Mouse (Mus musculus): ENCODE results near the gene Vasp. TPM values are rescaled to one million over a fixed set of nuclear protein-coding genes. Genes with fewer than 3 reads are reported as not detected.

Gene Vasp
- polyA plus RNA-seq, 1 experiment from 2014 or later = 106 TPM

DNA sequence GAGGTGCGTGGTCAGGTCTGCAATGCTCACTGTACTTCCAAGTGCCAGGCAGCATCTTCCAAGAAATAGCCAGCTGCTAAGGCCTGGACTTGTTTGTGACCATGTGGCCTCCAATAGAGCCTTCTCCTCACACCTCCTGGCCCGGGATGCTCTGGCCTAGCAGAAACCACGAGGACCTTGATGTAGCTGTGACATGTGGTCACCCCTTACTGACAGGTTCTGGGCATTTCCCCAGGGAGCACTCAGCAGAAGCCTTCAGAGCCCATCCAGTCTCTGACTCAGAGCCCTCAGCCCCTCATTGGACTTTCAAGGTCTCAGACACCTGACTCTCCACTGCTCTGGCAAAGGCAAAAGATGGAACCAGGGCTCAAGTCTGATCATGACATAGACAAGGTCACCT, 26.5 kb downstream of the Vasp start:
- ATAC-seq = no peak
- no peak overlapping the region for H3K4me2 ChIP-seq (ENCODE audit: low read depth, low read length)
- H3K4me3 ChIP-seq (ENCODE audit: low read length) = no peak overlapping the region
- 90% methylated on average over 3 of the region's 3 CpGs for WGBS
- no peak overlapping the region for H3K27ac ChIP-seq (ENCODE audit: low read length)
- no peak overlapping the region for H3K9ac ChIP-seq (ENCODE audit: low read depth, low read length)
- peaks cover 6% of the 10 kb centered on the region; the same call in 1 of the 2 replicates for H3K36me3 ChIP-seq (ENCODE audit: control insufficient read depth, insufficient read depth, low read length)
- no peaks in the 10 kb centered on the region for H3K27me3 ChIP-seq (replicated peaks; ENCODE audit: control insufficient read depth, insufficient read depth, low read length)
- H3K4me1 ChIP-seq (ENCODE audit: control insufficient read depth, insufficient read depth, low read length) = peaks cover 6% of the 10 kb centered on the region; the same call in 1 of the 2 replicates
- no peaks in the 10 kb centered on the region for H3K9me3 ChIP-seq (ENCODE audit: control insufficient read depth, low read length)

DNA sequence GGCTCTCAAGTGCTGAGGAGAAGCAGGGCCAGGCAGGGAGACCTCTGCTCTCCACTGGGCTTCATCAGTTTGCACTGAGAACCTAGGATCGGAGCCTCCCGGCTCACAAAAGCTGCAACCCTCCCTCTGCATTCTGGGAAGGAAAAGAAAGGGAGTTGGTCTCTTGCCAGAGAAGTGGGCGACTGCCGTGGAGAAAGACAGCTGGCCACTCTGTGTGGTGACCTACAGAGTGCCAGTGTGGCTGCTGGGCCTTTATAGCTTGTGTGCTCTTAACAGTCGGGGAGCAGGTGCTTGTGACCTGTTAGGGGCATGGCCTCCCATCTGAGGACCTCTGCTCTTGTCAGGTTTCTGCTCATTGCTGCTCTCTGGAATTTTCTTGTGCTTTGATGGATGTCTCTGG, 27.8 kb downstream of the Vasp start:
- Histone ChIP-seq H3K9ac (ENCODE audit: low read depth, low read length) (no peak overlapping the region), H3K9me3 (ENCODE audit: control insufficient read depth, low read length) (no peaks in the 10 kb centered on the region), H3K27ac (ENCODE audit: low read length) (no peak overlapping the region), H3K27me3 (replicated peaks; ENCODE audit: control insufficient read depth, insufficient read depth, low read length) (no peaks in the 10 kb centered on the region), H3K4me1 (ENCODE audit: control insufficient read depth, insufficient read depth, low read length) (peaks cover 11% of the 10 kb centered on the region), H3K4me3 (ENCODE audit: low read length) (no peak overlapping the region), H3K36me3 (ENCODE audit: control insufficient read depth, insufficient read depth, low read length) (peaks cover 6% of the 10 kb centered on the region; the same call in 1 of the 2 replicates), H3K4me2 (ENCODE audit: low read depth, low read length) (no peak overlapping the region)
- 78% methylated on average over 5 of the region's 5 CpGs for WGBS
- ATAC-seq = no peak

DNA sequence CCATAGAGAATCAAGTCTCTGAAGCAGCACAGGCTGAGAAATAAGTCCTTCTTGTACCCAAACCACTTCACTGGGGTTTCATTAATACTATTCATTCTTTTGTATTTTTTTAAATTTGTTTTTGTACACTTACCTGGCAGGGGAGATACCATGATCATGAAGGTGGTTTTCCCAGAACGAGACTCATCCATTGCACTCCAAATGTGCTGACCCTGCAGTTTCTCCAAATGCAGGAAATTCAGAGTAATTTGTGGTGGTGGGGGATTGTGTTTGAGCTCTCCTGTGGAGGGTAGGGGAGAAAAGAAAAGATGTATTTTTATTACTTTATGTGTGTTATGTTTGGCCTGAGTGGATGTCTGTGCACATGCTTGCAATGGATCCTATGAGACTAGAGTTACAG, 29.6 kb downstream of the Vasp start:
- Histone ChIP-seq H3K27me3 (replicated peaks; ENCODE audit: control insufficient read depth, insufficient read depth, low read length) (no peaks in the 10 kb centered on the region), H3K4me3 (ENCODE audit: low read length) (no peak overlapping the region), H3K9me3 (ENCODE audit: control insufficient read depth, low read length) (no peaks in the 10 kb centered on the region), H3K9ac (ENCODE audit: low read depth, low read length) (no peak overlapping the region), H3K36me3 (ENCODE audit: control insufficient read depth, insufficient read depth, low read length) (peaks cover 6% of the 10 kb centered on the region; the same call in 1 of the 2 replicates), H3K4me2 (ENCODE audit: low read depth, low read length) (no peak overlapping the region), H3K27ac (ENCODE audit: low read length) (no peak overlapping the region), H3K4me1 (ENCODE audit: control insufficient read depth, insufficient read depth, low read length) (peaks cover 13% of the 10 kb centered on the region)
- whole genome bisulfite sequencing = 85% methylated on average over 1 of the region's 1 CpGs
- no peak for ATAC-seq

DNA sequence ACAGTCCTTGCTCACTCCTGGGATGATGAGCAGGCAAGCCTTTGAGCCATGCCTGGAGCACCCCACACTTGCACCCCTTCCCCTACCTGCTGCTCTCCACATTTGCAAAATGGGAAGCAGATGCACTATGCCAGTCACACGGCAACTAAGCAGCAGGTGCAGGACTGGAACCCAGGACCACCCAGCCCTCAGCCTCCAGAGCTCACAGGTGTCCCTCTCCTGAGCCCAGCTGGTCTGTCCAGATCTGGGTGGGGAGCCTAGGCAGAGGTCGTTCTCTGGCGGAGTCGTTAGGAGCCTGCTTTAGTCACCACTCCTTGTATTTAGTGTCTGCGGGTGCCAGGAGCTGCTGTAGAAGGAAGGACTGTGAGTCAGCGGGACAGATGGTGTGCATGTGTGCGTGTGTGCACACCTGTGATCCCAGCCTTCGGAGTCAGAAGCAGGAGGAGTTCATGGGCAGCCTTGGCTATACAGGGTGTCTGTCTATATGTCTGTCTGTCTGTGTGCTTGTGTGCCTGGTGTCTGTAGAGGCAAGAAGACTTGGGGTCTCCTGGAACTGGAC, 30.6 kb downstream of the Vasp start:
- Histone ChIP-seq H3K9me3 (ENCODE audit: control insufficient read depth, low read length) (no peaks in the 10 kb centered on the region), H3K4me3 (ENCODE audit: low read length) (no peak overlapping the region), H3K27me3 (replicated peaks; ENCODE audit: control insufficient read depth, insufficient read depth, low read length) (no peaks in the 10 kb centered on the region), H3K9ac (ENCODE audit: low read depth, low read length) (0 out of 2 replicates have a peak overlapping the region, but pooled peaks have one; percentile 21), H3K4me2 (ENCODE audit: low read depth, low read length) (no peak overlapping the region), H3K36me3 (ENCODE audit: control insufficient read depth, insufficient read depth, low read length) (peaks cover 6% of the 10 kb centered on the region; the same call in 1 of the 2 replicates), H3K4me1 (ENCODE audit: control insufficient read depth, insufficient read depth, low read length) (peaks cover 20% of the 10 kb centered on the region), H3K27ac (ENCODE audit: low read length) (peak overlapping the region; percentile 22; the same call in 1 of the 2 replicates)
- ATAC-seq = 0 out of 2 replicates have a peak, but pooled peaks have one; percentile 13
- WGBS = 77% methylated on average over 8 of the region's 8 CpGs

DNA sequence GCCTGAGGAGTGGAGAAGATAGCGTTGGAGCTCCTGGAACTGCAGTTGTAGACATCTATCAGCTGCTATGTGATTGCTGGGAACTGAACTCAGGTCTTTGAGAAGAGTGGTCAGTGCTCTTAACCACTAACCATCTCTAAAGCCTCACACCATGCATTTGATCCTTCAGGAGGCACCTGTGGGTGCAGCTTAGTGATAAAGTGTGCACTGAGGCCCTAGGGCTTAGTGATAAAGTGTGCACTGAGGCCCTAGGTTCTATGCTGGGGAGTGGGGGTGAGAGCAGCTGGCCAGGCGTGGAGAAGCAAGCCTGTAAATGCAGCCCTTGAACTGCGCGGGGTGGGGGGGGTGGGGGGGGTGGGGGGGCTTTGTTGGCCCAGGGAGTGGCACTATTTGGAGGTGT, 31.6 kb downstream of the Vasp start:
- Histone ChIP-seq H3K27me3 (replicated peaks; ENCODE audit: control insufficient read depth, insufficient read depth, low read length) (no peaks in the 10 kb centered on the region), H3K4me1 (ENCODE audit: control insufficient read depth, insufficient read depth, low read length) (peaks cover 27% of the 10 kb centered on the region), H3K27ac (ENCODE audit: low read length) (peak overlapping the region; percentile 62), H3K9ac (ENCODE audit: low read depth, low read length) (no peak overlapping the region), H3K9me3 (ENCODE audit: control insufficient read depth, low read length) (no peaks in the 10 kb centered on the region), H3K4me2 (ENCODE audit: low read depth, low read length) (no peak overlapping the region), H3K36me3 (ENCODE audit: control insufficient read depth, insufficient read depth, low read length) (peaks cover 5% of the 10 kb centered on the region; the same call in 1 of the 2 replicates), H3K4me3 (ENCODE audit: low read length) (no peak overlapping the region)
- WGBS = 48% methylated on average over 4 of the region's 4 CpGs
- ATAC-seq = peak; percentile 53

DNA sequence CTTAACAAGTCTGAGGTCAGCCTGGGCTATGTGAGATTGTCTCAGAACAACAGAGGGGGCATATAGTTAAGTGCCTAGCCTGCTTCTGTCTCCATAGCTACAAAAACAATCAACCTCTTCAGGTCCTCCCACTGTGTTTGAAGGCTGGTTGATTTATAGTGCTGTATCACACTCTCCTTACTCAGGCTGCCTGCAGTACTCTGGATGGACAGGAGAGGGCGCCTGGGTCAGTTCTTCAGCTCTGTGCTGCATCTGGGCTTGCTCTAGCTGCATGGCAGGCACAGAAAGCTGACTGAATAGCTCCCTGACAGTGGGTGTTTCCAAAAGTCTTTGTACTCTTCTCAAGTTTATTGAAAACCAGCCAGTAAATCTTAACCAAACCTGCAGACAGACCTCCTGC, 32.2 kb downstream of the Vasp start:
- peak overlapping the region; percentile 62 for H3K27ac ChIP-seq (ENCODE audit: low read length)
- no peak overlapping the region for H3K4me3 ChIP-seq (ENCODE audit: low read length)
- no peak overlapping the region for H3K4me2 ChIP-seq (ENCODE audit: low read depth, low read length)
- peak; percentile 87 for ATAC-seq
- no peaks in the 10 kb centered on the region for H3K27me3 ChIP-seq (replicated peaks; ENCODE audit: control insufficient read depth, insufficient read depth, low read length)
- H3K36me3 ChIP-seq (ENCODE audit: control insufficient read depth, insufficient read depth, low read length) = no peaks in the 10 kb centered on the region
- 0% methylated on average over 1 of the region's 1 CpGs for WGBS
- no peak overlapping the region for H3K9ac ChIP-seq (ENCODE audit: low read depth, low read length)
- no peaks in the 10 kb centered on the region for H3K9me3 ChIP-seq (ENCODE audit: control insufficient read depth, low read length)
- peaks cover 31% of the 10 kb centered on the region for H3K4me1 ChIP-seq (ENCODE audit: control insufficient read depth, insufficient read depth, low read length)

DNA sequence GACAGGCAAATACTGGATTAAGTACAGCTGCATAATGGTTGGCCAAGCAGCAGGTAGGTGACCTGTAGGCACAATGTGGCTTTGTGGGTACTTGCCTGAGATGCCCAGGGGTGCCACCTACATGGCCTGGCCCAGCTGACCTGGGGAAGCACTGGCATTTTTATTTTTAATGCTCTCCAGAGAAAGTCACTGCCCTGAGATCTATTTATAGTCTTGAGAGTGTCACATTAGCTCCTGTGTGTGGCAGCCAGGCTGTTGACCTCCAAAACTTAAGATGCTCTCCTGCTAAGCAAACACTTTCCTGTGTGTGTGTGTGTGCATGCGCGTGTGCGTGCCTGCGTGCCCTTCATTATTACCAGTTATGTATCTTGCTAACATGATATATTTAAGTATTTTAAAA, 33.3 kb downstream of the Vasp start:
- Histone ChIP-seq H3K9ac (ENCODE audit: low read depth, low read length) (no peak overlapping the region), H3K9me3 (ENCODE audit: control insufficient read depth, low read length) (no peaks in the 10 kb centered on the region), H3K27ac (ENCODE audit: low read length) (no peak overlapping the region), H3K4me2 (ENCODE audit: low read depth, low read length) (no peak overlapping the region), H3K4me3 (ENCODE audit: low read length) (no peak overlapping the region), H3K36me3 (ENCODE audit: control insufficient read depth, insufficient read depth, low read length) (no peaks in the 10 kb centered on the region), H3K4me1 (ENCODE audit: control insufficient read depth, insufficient read depth, low read length) (peaks cover 31% of the 10 kb centered on the region), H3K27me3 (replicated peaks; ENCODE audit: control insufficient read depth, insufficient read depth, low read length) (no peaks in the 10 kb centered on the region)
- WGBS = 96% methylated on average over 4 of the region's 4 CpGs
- no peak for ATAC-seq

DNA sequence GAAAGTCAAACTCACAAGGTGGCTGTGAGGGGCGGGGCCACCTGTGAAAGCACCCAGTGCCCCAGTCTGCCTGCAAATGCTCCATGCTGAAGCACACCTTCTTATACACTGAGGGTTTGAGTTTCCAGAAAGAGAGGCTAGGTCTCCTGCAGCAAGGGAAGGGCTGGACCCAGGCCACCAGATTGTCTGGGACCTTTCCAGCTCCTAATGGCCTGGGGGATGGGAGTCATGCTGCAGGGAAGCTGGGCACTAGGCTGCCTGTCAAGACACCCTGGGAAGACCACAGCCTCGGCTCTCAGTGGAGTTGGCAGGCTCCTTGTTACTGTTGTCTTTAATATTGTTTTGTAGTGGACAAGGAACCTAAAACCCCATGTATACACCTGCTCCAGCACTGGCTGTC, 35.2 kb downstream of the Vasp start:
- H3K4me2 ChIP-seq (ENCODE audit: low read depth, low read length) = no peak overlapping the region
- H3K4me1 ChIP-seq (ENCODE audit: control insufficient read depth, insufficient read depth, low read length) = peaks cover 41% of the 10 kb centered on the region
- no peaks in the 10 kb centered on the region for H3K9me3 ChIP-seq (ENCODE audit: control insufficient read depth, low read length)
- peak overlapping the region; percentile 31; the same call in 1 of the 2 replicates for H3K27ac ChIP-seq (ENCODE audit: low read length)
- ATAC-seq = no peak
- WGBS = 67% methylated on average over 2 of the region's 2 CpGs
- no peaks in the 10 kb centered on the region for H3K36me3 ChIP-seq (ENCODE audit: control insufficient read depth, insufficient read depth, low read length)
- peak overlapping the region; percentile 37; the same call in 1 of the 2 replicates for H3K9ac ChIP-seq (ENCODE audit: low read depth, low read length)
- no peak overlapping the region for H3K4me3 ChIP-seq (ENCODE audit: low read length)
- no peaks in the 10 kb centered on the region for H3K27me3 ChIP-seq (replicated peaks; ENCODE audit: control insufficient read depth, insufficient read depth, low read length)

DNA sequence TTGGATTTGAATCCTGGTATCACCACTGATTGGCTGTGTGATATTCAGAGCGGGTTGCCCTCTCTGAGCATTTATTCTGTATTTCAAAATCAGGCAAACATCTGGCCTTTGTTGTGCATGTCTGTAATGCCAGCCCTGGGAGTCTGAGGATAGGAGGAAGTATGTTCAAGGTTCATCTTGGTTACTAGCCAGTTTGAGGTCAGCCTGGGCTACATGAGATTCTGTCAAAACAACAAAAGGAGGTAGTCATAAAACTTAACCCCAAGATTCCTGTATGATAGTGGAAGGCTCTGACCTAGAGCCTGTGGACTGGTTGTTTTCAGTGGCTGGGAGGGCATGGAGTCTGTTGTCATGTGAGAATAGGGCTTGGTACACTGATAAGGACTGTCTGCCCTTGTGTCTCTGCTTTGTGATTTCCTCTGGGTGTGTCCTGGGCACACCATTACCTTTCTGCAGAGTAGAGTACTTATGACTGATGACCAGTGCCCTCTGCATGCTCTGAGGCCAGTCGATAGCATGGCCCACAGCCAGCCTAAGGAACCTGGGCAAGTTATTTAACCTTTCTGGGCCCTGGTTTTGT, 36.4 kb downstream of the Vasp start:
- Histone ChIP-seq H3K9me3 (ENCODE audit: control insufficient read depth, low read length) (no peaks in the 10 kb centered on the region), H3K4me1 (ENCODE audit: control insufficient read depth, insufficient read depth, low read length) (peaks cover 42% of the 10 kb centered on the region), H3K4me3 (ENCODE audit: low read length) (no peak overlapping the region), H3K27ac (ENCODE audit: low read length) (peak overlapping the region; percentile 73), H3K27me3 (replicated peaks; ENCODE audit: control insufficient read depth, insufficient read depth, low read length) (no peaks in the 10 kb centered on the region), H3K4me2 (ENCODE audit: low read depth, low read length) (no peak overlapping the region), H3K9ac (ENCODE audit: low read depth, low read length) (no peak overlapping the region), H3K36me3 (ENCODE audit: control insufficient read depth, insufficient read depth, low read length) (no peaks in the 10 kb centered on the region)
- ATAC-seq = peak; percentile 41
- WGBS = 78% methylated on average over 2 of the region's 2 CpGs
